Mouse (Mus musculus) right cerebral cortex, postnatal 25 days (tissue): Measurements from ENCODE around the gene Pak6.

Experiments
- DNase-seq: peaks from one replicate; pipeline ENCODE4 v3.0.0; 2022

The Pak6 gene

GRCm38 (mm10) chr2:118730622-118730915 is 67.5 kb downstream of the Pak6 start:
- peak; percentile 75 for DNase-seq

GRCm38 (mm10) chr2:118731981-118732380 is 68.9 kb downstream of the Pak6 start:
- no peak for DNase-seq

GRCm38 (mm10) chr2:118733341-118733740 is 70.2 kb downstream of the Pak6 start:
- no peak for DNase-seq

- no peak for DNase-seq
Observed at GRCm38 (mm10) chr2:118740341-118740740, 77.2 kb downstream of the Pak6 start.

GRCm38 (mm10) chr2:118741183-118741582 is 78.1 kb downstream of the Pak6 start:
- no peak for DNase-seq

GRCm38 (mm10) chr2:118743261-118743943 is 80.3 kb downstream of the Pak6 start:
- no peak for DNase-seq

GRCm38 (mm10) chr2:118744621-118745020 is 81.5 kb downstream of the Pak6 start:
- no peak for DNase-seq

- DNase-seq, result peak; percentile 94
Observed at GRCm38 (mm10) chr2:118745232-118745884, 82.3 kb downstream of the Pak6 start, which contains the start of gene Inafm2. Gene Inafm2, plus strand, starts transcription at chr2:118745758.

- DNase-seq, result peak; percentile 42
Observed at GRCm38 (mm10) chr2:118745915-118746901, 83.1 kb downstream of the Pak6 start.

GRCm38 (mm10) chr2:118747301-118747960 is 84.3 kb downstream of the Pak6 start:
- no peak for DNase-seq
